Mouse (Mus musculus): ENCODE measurements around the gene Dennd1b. TPM values are rescaled to one million over a fixed set of nuclear protein-coding genes. Genes with fewer than 3 reads are reported as not detected.
A peak's percentile ranks its signal among the peaks of the same experiment; 100 is the strongest.

Gene Dennd1b
- polyA plus RNA-seq, 1 experiment, result 25.8 TPM

GRCm38 (mm10) chr1:139161619-139162018 lies 198.4 kb downstream of the Dennd1b start:
- Histone ChIP-seq H3K9ac (ENCODE audit: low read depth, poor library complexity, severe bottlenecking) (no peak overlapping the region), H3K4me3 (ENCODE audit: low read depth, low read length) (no peak overlapping the region), H3K9me3 (replicated peaks; ENCODE audit: control insufficient read depth, insufficient read depth, low read length, poor library complexity, severe bottlenecking) (no peaks in the 10 kb centered on the region), H3K27me3 (ENCODE audit: control insufficient read depth, insufficient read depth, low read length, poor library complexity, severe bottlenecking) (no peaks in the 10 kb centered on the region), H3K27ac (ENCODE audit: insufficient read depth, low read length) (no peak overlapping the region), H3K4me1 (ENCODE audit: control insufficient read depth, insufficient read depth, low read length) (no peaks in the 10 kb centered on the region), H3K36me3 (ENCODE audit: control insufficient read depth, insufficient read depth, low read length, poor library complexity, severe bottlenecking) (no peaks in the 10 kb centered on the region)
- peak; percentile 22 for TF ChIP-seq CTCF (IDR thresholded peaks at IDR 0.05; ENCODE audit: low read depth, low read length)
- TF ChIP-seq EP300 (IDR thresholded peaks at IDR 0.05; ENCODE audit: insufficient read depth, low read depth, low read length), result no peak
- TF ChIP-seq POLR2A (IDR thresholded peaks at IDR 0.05; ENCODE audit: insufficient read depth, low read length), result no peak

GRCm38 (mm10) chr1:139162814-139163213 lies 199.6 kb downstream of the Dennd1b start:
- no peak for TF ChIP-seq POLR2A (IDR thresholded peaks at IDR 0.05; ENCODE audit: insufficient read depth, low read length)
- TF ChIP-seq CTCF (IDR thresholded peaks at IDR 0.05; ENCODE audit: low read depth, low read length), result no peak
- TF ChIP-seq EP300 (IDR thresholded peaks at IDR 0.05; ENCODE audit: insufficient read depth, low read depth, low read length), result no peak
- H3K36me3 ChIP-seq (ENCODE audit: control insufficient read depth, insufficient read depth, low read length, poor library complexity, severe bottlenecking), result no peaks in the 10 kb centered on the region
- H3K27ac ChIP-seq (ENCODE audit: insufficient read depth, low read length), result no peak overlapping the region

GRCm38 (mm10) chr1:139174058-139174832 lies 211.0 kb downstream of the Dennd1b start:
- no peak overlapping the region for H3K4me3 ChIP-seq (ENCODE audit: low read depth, low read length)
- H3K4me1 ChIP-seq (ENCODE audit: control insufficient read depth, insufficient read depth, low read length), result no peaks in the 10 kb centered on the region
- no peak overlapping the region for H3K27ac ChIP-seq (ENCODE audit: insufficient read depth, low read length)
- H3K27me3 ChIP-seq (ENCODE audit: control insufficient read depth, insufficient read depth, low read length, poor library complexity, severe bottlenecking), result no peaks in the 10 kb centered on the region
- H3K36me3 ChIP-seq (ENCODE audit: control insufficient read depth, insufficient read depth, low read length, poor library complexity, severe bottlenecking), result no peaks in the 10 kb centered on the region; the same call in 1 of the 2 replicates
- no peak overlapping the region for H3K9ac ChIP-seq (ENCODE audit: low read depth, poor library complexity, severe bottlenecking)
- TF ChIP-seq EP300 (IDR thresholded peaks at IDR 0.05; ENCODE audit: insufficient read depth, low read depth, low read length), result no peak
- no peak for TF ChIP-seq POLR2A (IDR thresholded peaks at IDR 0.05; ENCODE audit: insufficient read depth, low read length)
- no peak for TF ChIP-seq CTCF (IDR thresholded peaks at IDR 0.05; ENCODE audit: low read depth, low read length)
- H3K9me3 ChIP-seq (replicated peaks; ENCODE audit: control insufficient read depth, insufficient read depth, low read length, poor library complexity, severe bottlenecking), result no peaks in the 10 kb centered on the region

More at GRCm38 (mm10) chr1:139162814-139163213, 199.6 kb downstream of the Dennd1b start:
- H3K27me3 ChIP-seq (ENCODE audit: control insufficient read depth, insufficient read depth, low read length, poor library complexity, severe bottlenecking), result no peaks in the 10 kb centered on the region
- no peaks in the 10 kb centered on the region for H3K4me1 ChIP-seq (ENCODE audit: control insufficient read depth, insufficient read depth, low read length)
- H3K9me3 ChIP-seq (replicated peaks; ENCODE audit: control insufficient read depth, insufficient read depth, low read length, poor library complexity, severe bottlenecking), result no peaks in the 10 kb centered on the region
- H3K9ac ChIP-seq (ENCODE audit: low read depth, poor library complexity, severe bottlenecking), result no peak overlapping the region
- H3K4me3 ChIP-seq (ENCODE audit: low read depth, low read length), result no peak overlapping the region

- Histone ChIP-seq H3K9me3 (replicated peaks; ENCODE audit: control insufficient read depth, insufficient read depth, low read length, poor library complexity, severe bottlenecking) (no peaks in the 10 kb centered on the region), H3K27ac (ENCODE audit: insufficient read depth, low read length) (no peak overlapping the region), H3K4me1 (ENCODE audit: control insufficient read depth, insufficient read depth, low read length) (no peaks in the 10 kb centered on the region), H3K4me3 (ENCODE audit: low read depth, low read length) (no peak overlapping the region), H3K27me3 (ENCODE audit: control insufficient read depth, insufficient read depth, low read length, poor library complexity, severe bottlenecking) (no peaks in the 10 kb centered on the region), H3K9ac (ENCODE audit: low read depth, poor library complexity, severe bottlenecking) (no peak overlapping the region), H3K36me3 (ENCODE audit: control insufficient read depth, insufficient read depth, low read length, poor library complexity, severe bottlenecking) (no peaks in the 10 kb centered on the region)
- no peak for TF ChIP-seq POLR2A (IDR thresholded peaks at IDR 0.05; ENCODE audit: insufficient read depth, low read length)
- TF ChIP-seq CTCF (IDR thresholded peaks at IDR 0.05; ENCODE audit: low read depth, low read length), result no peak
- no peak for TF ChIP-seq EP300 (IDR thresholded peaks at IDR 0.05; ENCODE audit: insufficient read depth, low read depth, low read length)
These were observed 216.5 kb downstream of the Dennd1b start for GRCm38 (mm10) chr1:139179707-139180106.

- no peak overlapping the region for H3K4me3 ChIP-seq (ENCODE audit: low read depth, low read length)
- H3K36me3 ChIP-seq (ENCODE audit: control insufficient read depth, insufficient read depth, low read length, poor library complexity, severe bottlenecking), result no peaks in the 10 kb centered on the region
These were observed 217.4 kb downstream of the Dennd1b start for GRCm38 (mm10) chr1:139180481-139181149.

GRCm38 (mm10) chr1:139192635-139193034 lies 229.4 kb downstream of the Dennd1b start:
- Histone ChIP-seq H3K36me3 (ENCODE audit: control insufficient read depth, insufficient read depth, low read length, poor library complexity, severe bottlenecking) (no peaks in the 10 kb centered on the region), H3K4me3 (ENCODE audit: low read depth, low read length) (no peak overlapping the region), H3K27ac (ENCODE audit: insufficient read depth, low read length) (no peak overlapping the region), H3K9me3 (replicated peaks; ENCODE audit: control insufficient read depth, insufficient read depth, low read length, poor library complexity, severe bottlenecking) (no peaks in the 10 kb centered on the region), H3K4me1 (ENCODE audit: control insufficient read depth, insufficient read depth, low read length) (no peaks in the 10 kb centered on the region), H3K9ac (ENCODE audit: low read depth, poor library complexity, severe bottlenecking) (no peak overlapping the region), H3K27me3 (ENCODE audit: control insufficient read depth, insufficient read depth, low read length, poor library complexity, severe bottlenecking) (no peaks in the 10 kb centered on the region)
- no peak for TF ChIP-seq POLR2A (IDR thresholded peaks at IDR 0.05; ENCODE audit: insufficient read depth, low read length)
- no peak for TF ChIP-seq CTCF (IDR thresholded peaks at IDR 0.05; ENCODE audit: low read depth, low read length)
- no peak for TF ChIP-seq EP300 (IDR thresholded peaks at IDR 0.05; ENCODE audit: insufficient read depth, low read depth, low read length)

More at GRCm38 (mm10) chr1:139180481-139181149, 217.4 kb downstream of the Dennd1b start:
- TF ChIP-seq CTCF (IDR thresholded peaks at IDR 0.05; ENCODE audit: low read depth, low read length) (no peak), EP300 (IDR thresholded peaks at IDR 0.05; ENCODE audit: insufficient read depth, low read depth, low read length) (no peak), POLR2A (IDR thresholded peaks at IDR 0.05; ENCODE audit: insufficient read depth, low read length) (no peak)
- Histone ChIP-seq H3K4me1 (ENCODE audit: control insufficient read depth, insufficient read depth, low read length) (no peaks in the 10 kb centered on the region), H3K9ac (ENCODE audit: low read depth, poor library complexity, severe bottlenecking) (no peak overlapping the region), H3K27me3 (ENCODE audit: control insufficient read depth, insufficient read depth, low read length, poor library complexity, severe bottlenecking) (no peaks in the 10 kb centered on the region), H3K27ac (ENCODE audit: insufficient read depth, low read length) (no peak overlapping the region), H3K9me3 (replicated peaks; ENCODE audit: control insufficient read depth, insufficient read depth, low read length, poor library complexity, severe bottlenecking) (no peaks in the 10 kb centered on the region)
